Comparison of ENCODE assay signal across 21 mouse cellular contexts in the genomic region with DNA sequence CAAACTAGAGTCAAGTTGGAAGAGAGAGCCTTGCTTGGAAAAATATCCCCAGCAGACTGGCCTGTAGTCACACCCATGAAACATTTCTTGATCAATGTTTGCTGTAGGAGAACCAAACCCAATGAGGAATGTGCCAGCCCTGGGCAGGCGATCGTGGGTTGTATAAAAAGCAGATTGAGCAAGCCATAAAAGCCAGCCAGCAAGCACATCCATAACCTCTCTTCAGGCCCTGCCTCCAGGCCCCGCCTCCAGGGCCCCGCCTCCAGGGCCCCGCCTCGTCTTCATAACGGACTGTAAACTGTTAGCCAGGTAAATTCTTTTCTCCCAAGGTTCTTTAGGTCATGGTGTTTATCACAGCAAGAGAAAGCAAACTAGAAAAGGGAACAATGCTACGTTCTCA. TPM values are rescaled to one million over a fixed set of nuclear protein-coding genes. Genes with fewer than 3 reads are reported as not detected.
DNase-seq lines count a peak whose midpoint lies in the region; ATAC-seq and TF ChIP-seq lines count a peak whose summit lies in the region.
"Had no signal": no experiment of that assay in that cellular context is flagged by ENCODE, and none has a peak within 500 bp of the region (broad histone marks: within the 10 kb centered on the region; RNA-seq: fewer than 3 reads in every experiment).

No protein-coding gene starts in this region.

- H3K4me3 ChIP-seq in kidney, adult 2 months (ENCODE audit: insufficient read depth, low read depth, low read length), result no peak overlapping the region
- no peak overlapping the region for H3K4me3 ChIP-seq in kidney, embryonic 14.5 days (ENCODE audit: low read length)
- no peak overlapping the region for H3K4me3 ChIP-seq in hindbrain, embryonic 10.5 days
- H3K4me3 ChIP-seq: embryonic facial prominence, embryonic 15.5 days; hindbrain, embryonic 13.5 days; midbrain, embryonic 15.5 days had no signal

- H3K9ac ChIP-seq in kidney, embryonic 14.5 days (ENCODE audit: low read depth, low read length), result no peak overlapping the region
- H3K9ac ChIP-seq: embryonic facial prominence, embryonic 15.5 days; hindbrain, embryonic 13.5 days; liver, embryonic 14.5 days; midbrain, embryonic 15.5 days had no signal

- intact Hi-C loops in left cerebral cortex, postnatal 14 days (cut with DNase I), result no loop called here

- TF ChIP-seq CTCF in kidney, adult 2 months (conservative IDR thresholded peaks at IDR 0.05; ENCODE audit: insufficient read depth, insufficient read length, low read depth, low read length), result no peak

- H3K27me3 ChIP-seq in kidney, adult 2 months (replicated peaks; ENCODE audit: control insufficient read depth, insufficient read depth, low read length), result no peaks in the 10 kb centered on the region
- H3K27me3 ChIP-seq in kidney, embryonic 14.5 days (ENCODE audit: control insufficient read depth, insufficient read depth, low read length), result no peaks in the 10 kb centered on the region
- no peaks in the 10 kb centered on the region for H3K27me3 ChIP-seq in hindbrain, embryonic 10.5 days (ENCODE audit: insufficient read depth, poor library complexity, severe bottlenecking)
- H3K27me3 ChIP-seq: embryonic facial prominence, embryonic 15.5 days; hindbrain, embryonic 13.5 days; midbrain, embryonic 15.5 days had no signal

- H3K36me3 ChIP-seq in kidney, adult 2 months (ENCODE audit: control insufficient read depth, insufficient read depth, low read length), result peaks cover 3% of the 10 kb centered on the region; the same call in 1 of the 2 replicates
- peaks cover 87% of the 10 kb centered on the region for H3K36me3 ChIP-seq in kidney, embryonic 14.5 days (ENCODE audit: control insufficient read depth, insufficient read depth, low read length)
- peaks cover 96% of the 10 kb centered on the region for H3K36me3 ChIP-seq in hindbrain, embryonic 10.5 days

- ATAC-seq in CD4-positive, CD25-positive, alpha-beta regulatory T cell, adult 4 months, result no peak
- no peak for ATAC-seq in kidney, embryonic 14.5 days (ENCODE audit: low FRiP score, low TSS enrichment)
- ATAC-seq: forebrain, embryonic 14.5 days; midbrain, embryonic 15.5 days had no signal

- H3K9me3 ChIP-seq in kidney, embryonic 14.5 days (ENCODE audit: control insufficient read depth, low read length), result no peaks in the 10 kb centered on the region
- H3K9me3 ChIP-seq in hindbrain, embryonic 10.5 days, result no peaks in the 10 kb centered on the region
- H3K9me3 ChIP-seq: embryonic facial prominence, embryonic 15.5 days; hindbrain, embryonic 13.5 days; midbrain, embryonic 15.5 days had no signal

- no peak overlapping the region for H3K4me2 ChIP-seq in kidney, embryonic 14.5 days (replicated peaks; ENCODE audit: low read depth, low read length)
- H3K4me2 ChIP-seq: embryonic facial prominence, embryonic 15.5 days; hindbrain, embryonic 13.5 days; midbrain, embryonic 15.5 days had no signal

- H3K27ac ChIP-seq in kidney, adult 2 months (ENCODE audit: insufficient read depth, low read depth, low read length), result no peak overlapping the region
- H3K27ac ChIP-seq in kidney, embryonic 14.5 days (ENCODE audit: low read depth, low read length), result no peak overlapping the region
- H3K27ac ChIP-seq in hindbrain, embryonic 10.5 days, result no peak overlapping the region
- H3K27ac ChIP-seq: embryonic facial prominence, embryonic 15.5 days; hindbrain, embryonic 13.5 days; liver, embryonic 14.5 days; midbrain, embryonic 15.5 days had no signal

- no peak for TF ChIP-seq POLR2A in kidney, adult 2 months (IDR thresholded peaks at IDR 0.05; ENCODE audit: low read depth, low read length)

- peak; percentile 22 for DNase-seq in CD4-positive, CD25-positive, alpha-beta regulatory T cell, adult 2 months (ENCODE audit: low read depth, low spot score)
- DNase-seq in kidney, adult 2 months, result peak; percentile 30
- DNase-seq in adipocyte (ENCODE audit: low spot score), result peak; percentile 56
- peak; percentile 65 for DNase-seq in large intestine, adult 2 months (ENCODE audit: low read depth, low spot score)
- DNase-seq in hindbrain, embryonic 10.5 days (ENCODE audit: low spot score), result no peak
- no peak for DNase-seq in left cerebral cortex, postnatal 14 days (ENCODE audit: low spot score in 2 of 2)
- DNase-seq: cerebellum, adult 9-10 months; kidney, postnatal 10 days; thymus, adult 18-20 months had no signal

- WGBS in kidney, adult 2 months, result 59% methylated on average over 8 of the region's 8 CpGs
- 74% methylated on average over 8 of the region's 8 CpGs for WGBS in kidney, embryonic 14.5 days
- WGBS in large intestine, adult 2 months, result 28% methylated on average over 8 of the region's 8 CpGs
- WGBS in hindbrain, embryonic 10.5 days, result 93% methylated on average over 8 of the region's 8 CpGs

- peaks cover 3% of the 10 kb centered on the region; the same call in 1 of the 2 replicates for H3K4me1 ChIP-seq in kidney, adult 2 months (ENCODE audit: control insufficient read depth, insufficient read depth, low read length)
- H3K4me1 ChIP-seq in kidney, embryonic 14.5 days (ENCODE audit: control insufficient read depth, insufficient read depth, low read length), result peaks cover 6% of the 10 kb centered on the region
- peaks cover 7% of the 10 kb centered on the region for H3K4me1 ChIP-seq in hindbrain, embryonic 10.5 days (replicated peaks)

RNA-seq across cellular contexts. Expression of gene Pacs1, which starts 5.5 kb away (rescaled TPM):
- 10 to 100 TPM; 16.5 to 21.9 TPM for polyA plus RNA-seq in CD4-positive, CD25-positive, alpha-beta regulatory T cell, adult 4 months (2017; shearing (Covaris generic))
- polyA plus RNA-seq in kidney, adult 2 months (2012; rRNA removed), result 14.3 and 16.1 TPM in 2 replicates
- polyA plus RNA-seq in kidney, embryonic 14.5 days (2014; fragmentation: Nextera tagmentation; extraction: Ambion mirVana), result 17.6 and 30.4 TPM in 2 replicates
- polyA plus RNA-seq in large intestine, adult 2 months (2012; rRNA removed), result 6.7 and 7.3 TPM in 2 replicates
- polyA plus RNA-seq in hindbrain, embryonic 10.5 days (2016; fragmentation: Nextera tagmentation; extraction: Ambion mirVana), result 23.7 and 26.1 TPM in 2 replicates
- 10 to 100 TPM; 66.2 to 69.4 TPM for total RNA-seq in left cerebral cortex, postnatal 14 days (2021)

RNA-seq across cellular contexts. Expression of gene Sf3b2, which starts 16.9 kb away (rescaled TPM):
- polyA plus RNA-seq in CD4-positive, CD25-positive, alpha-beta regulatory T cell, adult 4 months (2017; shearing (Covaris generic)), result 100 to 1,000 TPM; 341 to 465 TPM
- 95.8 and 109 TPM in 2 replicates for polyA plus RNA-seq in kidney, adult 2 months (2012; rRNA removed)
- polyA plus RNA-seq in kidney, embryonic 14.5 days (2014; fragmentation: Nextera tagmentation; extraction: Ambion mirVana), result 293 and 384 TPM in 2 replicates
- polyA plus RNA-seq in large intestine, adult 2 months (2012; rRNA removed), result 71.5 and 85.8 TPM in 2 replicates
- polyA plus RNA-seq in hindbrain, embryonic 10.5 days (2016; fragmentation: Nextera tagmentation; extraction: Ambion mirVana), result 438 and 456 TPM in 2 replicates
- total RNA-seq in left cerebral cortex, postnatal 14 days (2021), result 100 to 1,000 TPM; 192 to 194 TPM

RNA-seq across cellular contexts. Expression of gene Gal3st3, which starts 19.8 kb away (rescaled TPM):
- under 1 TPM in 1 of 2 experiments, not detected in 1; 0.15 TPM for polyA plus RNA-seq in CD4-positive, CD25-positive, alpha-beta regulatory T cell, adult 4 months (2017; shearing (Covaris generic))
- 0.28 and 0.43 TPM in 2 replicates for polyA plus RNA-seq in kidney, adult 2 months (2012; rRNA removed)
- 2.9 and 4.4 TPM in 2 replicates for polyA plus RNA-seq in kidney, embryonic 14.5 days (2014; fragmentation: Nextera tagmentation; extraction: Ambion mirVana)
- polyA plus RNA-seq in large intestine, adult 2 months (2012; rRNA removed), result 0.05 and 0.16 TPM in 2 replicates
- polyA plus RNA-seq in hindbrain, embryonic 10.5 days (2016; fragmentation: Nextera tagmentation; extraction: Ambion mirVana), result 11.7 and 19.1 TPM in 2 replicates
- 100 to 1,000 TPM; 106 to 107 TPM for total RNA-seq in left cerebral cortex, postnatal 14 days (2021)
- total RNA-seq: granulocyte monocyte progenitor cell, adult 5-6 weeks; megakaryocyte progenitor cell, adult 5-6 weeks had no signal

RNA-seq across cellular contexts. Expression of gene Catsper1, which starts 57.2 kb away (rescaled TPM):
- not detected for polyA plus RNA-seq in CD4-positive, CD25-positive, alpha-beta regulatory T cell, adult 4 months (2017; shearing (Covaris generic))
- 0.08 TPM in 1 of 2 replicates, not detected in the other for polyA plus RNA-seq in kidney, adult 2 months (2012; rRNA removed)
- polyA plus RNA-seq in kidney, embryonic 14.5 days (2014; fragmentation: Nextera tagmentation; extraction: Ambion mirVana), result not detected in 2 replicates
- polyA plus RNA-seq in large intestine, adult 2 months (2012; rRNA removed), result not detected in 2 replicates
- not detected in 2 replicates for polyA plus RNA-seq in hindbrain, embryonic 10.5 days (2016; fragmentation: Nextera tagmentation; extraction: Ambion mirVana)
- total RNA-seq in left cerebral cortex, postnatal 14 days (2021), result not detected
- total RNA-seq: granulocyte monocyte progenitor cell, adult 5-6 weeks; layer of hippocampus, postnatal 10 days; left cerebral cortex, postnatal 25 days; megakaryocyte progenitor cell, adult 5-6 weeks had no signal
- polyA plus RNA-seq: embryonic facial prominence, embryonic 15.5 days; forebrain, embryonic 14.5 days; heart, postnatal 0 days; hindbrain, embryonic 13.5 days; liver, embryonic 14.5 days; midbrain, embryonic 15.5 days had no signal

Comparison
In these comparisons a context has a peak if more than half of its experiments do, and no peak if none do; other contexts are left out.
1. DNase-seq: peak in CD4-positive, CD25-positive, alpha-beta regulatory T cell, adult 2 months (single experiment), kidney, adult 2 months (single experiment), adipocyte (single experiment) and large intestine, adult 2 months (single experiment); none in hindbrain, embryonic 10.5 days (single experiment) and left cerebral cortex, postnatal 14 days (0 of 2).